Mouse (Mus musculus): ENCODE measurements around the gene Ttll12.

- TF ChIP-seq POLR2A (IDR thresholded peaks at IDR 0.05; ENCODE audit: low read depth, low read length) = no peak
- no peak for TF ChIP-seq CTCF (IDR thresholded peaks at IDR 0.05; ENCODE audit: borderline replicate concordance, insufficient read depth, low read length)
These were observed 65.2 kb downstream of the Ttll12 start for GRCm38 (mm10) chr15:83529765-83530164.
